In the genomic region with DNA sequence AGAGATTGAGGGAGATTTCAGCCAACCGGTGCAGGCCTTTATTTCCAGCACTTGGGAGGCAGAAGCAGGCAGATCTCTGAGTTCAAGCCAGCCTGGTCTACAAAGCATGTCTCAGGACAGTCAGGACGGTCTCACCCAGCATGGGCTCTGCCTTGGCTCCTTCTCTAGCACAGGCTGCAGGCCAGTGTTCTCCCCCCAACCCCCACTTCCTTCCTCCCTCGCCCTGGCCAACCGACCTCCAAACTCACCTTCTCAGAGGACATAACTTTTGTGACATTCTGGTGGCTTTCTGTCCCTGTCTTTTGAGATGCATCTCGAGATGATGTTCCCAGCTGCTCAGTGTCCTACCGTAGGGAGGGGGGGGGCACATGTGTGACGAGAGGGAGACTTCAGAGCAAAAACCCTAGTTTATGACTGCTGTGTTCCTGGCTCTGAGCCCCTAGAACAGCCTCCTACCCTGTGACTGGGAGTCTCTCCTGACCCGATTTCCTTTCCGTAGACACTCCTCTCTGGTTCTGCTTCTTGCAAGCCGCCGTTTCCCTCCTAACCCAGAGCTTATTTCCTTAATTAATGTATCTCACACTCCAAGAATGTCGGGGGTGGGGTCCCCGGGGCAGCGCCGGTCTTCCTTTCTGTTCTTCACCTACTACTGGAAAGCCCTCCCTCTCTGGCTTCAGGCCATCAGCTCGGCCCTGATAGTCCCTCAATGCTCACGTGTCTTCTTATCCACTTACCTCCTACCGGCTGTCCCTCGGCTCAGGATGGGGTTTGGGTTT, we compare ENCODE assay signal across 10 mouse cellular contexts. TPM values are rescaled to one million over a fixed set of nuclear protein-coding genes. Genes with fewer than 3 reads are reported as not detected.
DNase-seq lines count a peak whose midpoint lies in the region; ATAC-seq lines count a peak whose summit lies in the region.
"Had no signal": no experiment of that assay in that cellular context is flagged by ENCODE, and none has a peak within 500 bp of the region (broad histone marks: within the 10 kb centered on the region; RNA-seq: fewer than 3 reads in every experiment).

No protein-coding gene starts in this region.

- H3K4me3 ChIP-seq in forebrain, embryonic 10.5 days = peak overlapping the region; percentile 15; the same call in 1 of the 2 replicates
- no peak overlapping the region for H3K4me3 ChIP-seq in forebrain, embryonic 14.5 days (ENCODE audit: low read depth, low read length)
- no peak overlapping the region for H3K4me3 ChIP-seq in hindbrain, embryonic 11.5 days (ENCODE audit: low read depth, low read length)
- 0 out of 2 replicates have a peak overlapping the region, but pooled peaks have one; percentile 3 for H3K4me3 ChIP-seq in liver, embryonic 15.5 days (replicated peaks)
- H3K4me3 ChIP-seq: erythroblast, embryonic 14.5 days had no signal

- peaks cover 7% of the 10 kb centered on the region for H3K9me3 ChIP-seq in forebrain, embryonic 10.5 days
- H3K9me3 ChIP-seq in forebrain, embryonic 14.5 days (replicated peaks; ENCODE audit: control insufficient read depth, low read length) = no peaks in the 10 kb centered on the region
- H3K9me3 ChIP-seq in hindbrain, embryonic 11.5 days (ENCODE audit: control insufficient read depth, low read length) = no peaks in the 10 kb centered on the region
- no peaks in the 10 kb centered on the region for H3K9me3 ChIP-seq in liver, embryonic 15.5 days (replicated peaks)

- H3K4me2 ChIP-seq in forebrain, embryonic 14.5 days (ENCODE audit: low read length) = no peak overlapping the region; the same call in 1 of the 2 replicates
- 0 out of 2 replicates have a peak overlapping the region, but pooled peaks have one; percentile 11 for H3K4me2 ChIP-seq in hindbrain, embryonic 11.5 days (replicated peaks; ENCODE audit: low read depth, low read length)
- H3K4me2 ChIP-seq in liver, embryonic 15.5 days = peak overlapping the region; percentile 39

- no peak overlapping the region for H3K27ac ChIP-seq in forebrain, embryonic 10.5 days
- no peak overlapping the region for H3K27ac ChIP-seq in forebrain, embryonic 14.5 days (ENCODE audit: low read depth, low read length)
- no peak overlapping the region for H3K27ac ChIP-seq in hindbrain, embryonic 11.5 days (ENCODE audit: low read depth, low read length)
- H3K27ac ChIP-seq in liver, embryonic 15.5 days (replicated peaks) = no peak overlapping the region

- peaks cover 12% of the 10 kb centered on the region for H3K4me1 ChIP-seq in forebrain, embryonic 10.5 days
- H3K4me1 ChIP-seq in forebrain, embryonic 14.5 days (ENCODE audit: control insufficient read depth, insufficient read depth, low read length) = no peaks in the 10 kb centered on the region
- H3K4me1 ChIP-seq in hindbrain, embryonic 11.5 days (replicated peaks; ENCODE audit: control insufficient read depth, insufficient read depth, low read length) = no peaks in the 10 kb centered on the region
- no peaks in the 10 kb centered on the region; the same call in 1 of the 2 replicates for H3K4me1 ChIP-seq in liver, embryonic 15.5 days (replicated peaks)

- peaks cover 47% of the 10 kb centered on the region for H3K27me3 ChIP-seq in forebrain, embryonic 10.5 days (ENCODE audit: poor library complexity, severe bottlenecking)
- H3K27me3 ChIP-seq in forebrain, embryonic 14.5 days (replicated peaks; ENCODE audit: control insufficient read depth, insufficient read depth, low read length) = no peaks in the 10 kb centered on the region
- peaks cover 13% of the 10 kb centered on the region for H3K27me3 ChIP-seq in hindbrain, embryonic 11.5 days (ENCODE audit: control insufficient read depth, insufficient read depth, low read length)
- peaks cover 29% of the 10 kb centered on the region for H3K27me3 ChIP-seq in liver, embryonic 15.5 days

- 38% methylated on average over 19 of the region's 19 CpGs for WGBS in forebrain, embryonic 10.5 days
- 37% methylated on average over 19 of the region's 19 CpGs for WGBS in forebrain, embryonic 14.5 days
- 39% methylated on average over 19 of the region's 19 CpGs for WGBS in hindbrain, embryonic 11.5 days
- 7% methylated on average over 19 of the region's 19 CpGs for WGBS in liver, embryonic 15.5 days (ENCODE audit: insufficient replicate concordance)

- no peak for DNase-seq in forebrain, embryonic 10.5 days (ENCODE audit: extremely low spot score, low spot score)
- DNase-seq in forebrain, embryonic 14.5 days (ENCODE audit: low spot score) = no peak
- DNase-seq in R1 (ENCODE audit: low read depth, low spot score) = peak; percentile 90
- no peak for DNase-seq in hindbrain, embryonic 11.5 days (ENCODE audit: low spot score)
- DNase-seq in frontal cortex, adult 2 months (ENCODE audit: extremely low spot score in 1 of 2, low spot score in 1 of 2) = no peak
- no peak for DNase-seq in yolk sac, embryonic 10.5 days (ENCODE audit: low spot score)
- DNase-seq in right cerebral cortex, postnatal 4 days = no peak

- no peak overlapping the region for H3K9ac ChIP-seq in forebrain, embryonic 14.5 days (ENCODE audit: low read length)
- H3K9ac ChIP-seq in hindbrain, embryonic 11.5 days (ENCODE audit: low read depth, low read length) = no peak overlapping the region
- H3K9ac ChIP-seq in liver, embryonic 15.5 days = no peak overlapping the region

- no peak for ATAC-seq in forebrain, embryonic 14.5 days
- no peak for ATAC-seq in hindbrain, embryonic 11.5 days (ENCODE audit: low FRiP score)
- peak; percentile 34; the same call in 1 of the 2 replicates for ATAC-seq in liver, embryonic 15.5 days (ENCODE audit: insufficient read depth)

- H3K36me3 ChIP-seq in forebrain, embryonic 10.5 days (replicated peaks) = no peaks in the 10 kb centered on the region
- no peaks in the 10 kb centered on the region for H3K36me3 ChIP-seq in forebrain, embryonic 14.5 days (ENCODE audit: control insufficient read depth, insufficient read depth, low read length)
- H3K36me3 ChIP-seq in hindbrain, embryonic 11.5 days (ENCODE audit: control insufficient read depth, insufficient read depth, low read length) = no peaks in the 10 kb centered on the region
- H3K36me3 ChIP-seq in liver, embryonic 15.5 days (replicated peaks) = no peaks in the 10 kb centered on the region

RNA-seq across cellular contexts. Expression of a gene that starts 27.8 kb away (rescaled TPM):
- polyA plus RNA-seq in forebrain, embryonic 10.5 days (2016; fragmentation: Nextera tagmentation; extraction: Ambion mirVana) = not detected in 2 replicates
- 0.09 TPM in 1 of 2 replicates, not detected in the other for polyA plus RNA-seq in forebrain, embryonic 14.5 days (2014; fragmentation: Nextera tagmentation; extraction: Ambion mirVana)
- polyA plus RNA-seq in hindbrain, embryonic 11.5 days (2014; fragmentation: Nextera tagmentation; extraction: Ambion mirVana) = 7.6 and 8.5 TPM in 2 replicates
- polyA plus RNA-seq in liver, embryonic 15.5 days (2015; fragmentation: Nextera tagmentation; extraction: Ambion mirVana) = not detected in 2 replicates
- polyA plus RNA-seq in frontal cortex, adult 2 months (2012; rRNA removed) = not detected in 2 replicates
- polyA plus RNA-seq: erythroblast, embryonic 14.5 days had no signal

RNA-seq across cellular contexts. Expression of a gene that starts 57.4 kb away (rescaled TPM):
- not detected in 2 replicates for polyA plus RNA-seq in forebrain, embryonic 10.5 days (2016; fragmentation: Nextera tagmentation; extraction: Ambion mirVana)
- not detected in 2 replicates for polyA plus RNA-seq in forebrain, embryonic 14.5 days (2014; fragmentation: Nextera tagmentation; extraction: Ambion mirVana)
- polyA plus RNA-seq in hindbrain, embryonic 11.5 days (2014; fragmentation: Nextera tagmentation; extraction: Ambion mirVana) = 2.2 and 4.0 TPM in 2 replicates
- not detected in 2 replicates for polyA plus RNA-seq in liver, embryonic 15.5 days (2015; fragmentation: Nextera tagmentation; extraction: Ambion mirVana)
- polyA plus RNA-seq in frontal cortex, adult 2 months (2012; rRNA removed) = not detected in 2 replicates
- polyA plus RNA-seq: C2C12; erythroblast, embryonic 14.5 days had no signal

Comparison
In these comparisons a context has a peak if more than half of its experiments do, and no peak if none do; other contexts are left out.
1. H3K4me3 ChIP-seq: peak in forebrain, embryonic 10.5 days (single experiment) and liver, embryonic 15.5 days (single experiment); none in forebrain, embryonic 14.5 days (single experiment) and hindbrain, embryonic 11.5 days (single experiment).